Mouse (Mus musculus) stomach, postnatal 0 days (tissue): ENCODE measurements around the gene Lamp3.

Source experiments
- CTCF ChIP-seq: IDR thresholded peaks from 2 replicates; pipeline ENCODE4 v1.5.1; 2016; ENCODE audit warnings: antibody characterized with exemption, low read depth, mild to moderate bottlenecking, moderate library complexity
- EP300 ChIP-seq: optimal IDR thresholded peaks from 2 replicates; pipeline ENCODE3; 2016; ENCODE audit warnings: antibody characterized with exemption

DNA sequence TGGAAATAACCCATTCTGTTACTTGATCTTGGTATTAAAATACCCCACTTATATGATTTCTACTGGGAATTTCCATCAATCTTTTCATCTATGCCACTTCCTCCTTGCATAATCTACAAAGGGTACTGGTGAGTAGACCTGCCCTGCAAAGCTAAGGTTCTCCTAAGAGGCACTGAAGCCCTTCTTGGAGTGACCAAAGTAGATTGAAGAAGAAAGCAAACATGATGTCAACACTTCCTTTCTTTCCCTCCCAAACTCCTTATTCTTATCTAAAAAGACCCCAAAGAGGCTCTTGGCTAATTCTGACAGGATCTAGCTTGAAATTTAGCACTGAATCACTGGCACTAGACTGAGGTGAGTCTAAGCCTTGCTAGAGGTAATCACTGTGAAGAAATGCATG lies 7.0 kb downstream of the Lamp3 start:
- TF ChIP-seq CTCF = no peak
- TF ChIP-seq EP300 = no peak
